Mouse (Mus musculus) G1E (cell line): ENCODE measurements around the gene Lcor.

Experiments used
- CTCF ChIP-seq: IDR thresholded peaks from 2 replicates; pipeline ENCODE4 v1.5.1; 2012; ENCODE audit warnings: low read depth, low read length, inconsistent platforms, mixed read lengths
- TAL1 ChIP-seq: conservative IDR thresholded peaks from 2 replicates; pipeline ENCODE4 v1.6.1; 2012; ENCODE audit warnings: low read depth, low read length, inconsistent platforms, mixed read lengths

- no peak for TF ChIP-seq CTCF
- TF ChIP-seq TAL1 = no peak
Observed at GRCm38 (mm10) chr19:41449415-41450075, 32.9 kb upstream of the Lcor start.
